Mouse (Mus musculus): ENCODE measurements around the gene Inhbe. TPM values are rescaled to one million over a fixed set of nuclear protein-coding genes. Genes with fewer than 3 reads are reported as not detected.

The Inhbe gene
- not detected in 2 replicates for polyA plus RNA-seq (2014; fragmentation: Nextera tagmentation; extraction: Ambion mirVana)

DNA sequence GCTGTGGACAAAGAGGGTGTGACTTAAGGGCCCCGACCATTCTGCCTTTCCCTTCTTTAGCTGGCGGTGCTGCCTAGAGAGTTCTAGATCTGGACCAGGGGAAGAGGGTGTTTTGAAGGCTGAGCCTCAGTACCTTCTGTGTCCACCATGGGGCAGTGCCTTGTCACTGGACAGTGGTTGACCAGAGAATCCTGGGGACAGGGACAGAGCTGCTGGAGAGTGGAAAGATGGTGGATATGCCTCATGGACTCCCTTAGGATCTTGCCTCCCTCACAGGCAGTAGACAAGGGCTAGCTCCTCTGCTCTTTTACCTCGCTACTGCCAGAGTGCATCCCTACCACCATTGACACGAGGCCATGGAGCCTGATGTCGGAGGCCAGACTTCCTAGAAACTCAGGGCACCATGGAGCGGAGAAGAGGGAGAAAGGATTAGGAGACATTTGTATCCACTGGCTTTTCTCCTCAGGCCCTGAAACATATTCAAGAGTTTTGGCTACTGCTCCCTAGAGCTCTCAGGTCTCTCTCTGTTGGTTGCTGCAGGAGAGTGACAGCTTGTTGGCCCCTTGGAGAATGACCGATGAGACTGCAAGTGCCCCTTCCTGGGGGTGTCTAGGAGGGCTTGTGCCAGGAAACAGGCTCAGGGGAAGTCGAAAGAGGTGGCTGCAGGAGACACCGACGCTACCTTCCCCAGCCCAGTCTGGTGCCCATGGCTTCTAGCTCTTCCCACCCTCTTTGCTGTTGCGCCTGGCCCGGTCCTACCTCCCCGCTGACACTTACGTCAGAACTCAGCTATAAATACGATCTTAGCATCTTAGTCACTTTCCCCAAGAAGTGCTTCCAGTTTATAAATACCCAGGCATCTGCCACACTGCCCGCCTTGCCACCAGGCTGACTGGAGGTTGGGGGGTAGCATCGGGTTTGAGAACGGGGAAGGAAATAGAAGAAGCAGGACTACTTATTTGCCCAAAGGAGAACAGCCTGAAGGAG, at the start of gene Inhbe:
Gene Inhbe (minus strand): TSS at position 503 of the 987 bp plus-strand sequence.
- DNase-seq (ENCODE audit: low spot score, missing footprints) (peak; percentile 80), ATAC-seq (ENCODE audit: low FRiP score) (no peak)
- Histone ChIP-seq H3K4me3 (ENCODE audit: low read depth, low read length) (no peak within 1 kb of the TSS), H3K4me2 (no peak within 1 kb of the TSS), H3K27ac (ENCODE audit: low read depth, low read length) (no peak within 1 kb of the TSS), H3K9ac (ENCODE audit: low read length) (no peak within 1 kb of the TSS), H3K4me1 (ENCODE audit: control insufficient read depth, insufficient read depth, low read length) (peaks cover 3% of the 10 kb centered on the region), H3K9me3 (ENCODE audit: control insufficient read depth, low read length) (no peaks in the 10 kb centered on the region), H3K27me3 (ENCODE audit: control insufficient read depth, insufficient read depth, low read length) (no peaks in the 10 kb centered on the region; the same call in 1 of the 2 replicates), H3K36me3 (ENCODE audit: control insufficient read depth, insufficient read depth, low read length) (no peaks in the 10 kb centered on the region)
- 90% methylated on average over 18 of the region's 18 CpGs for WGBS

DNA sequence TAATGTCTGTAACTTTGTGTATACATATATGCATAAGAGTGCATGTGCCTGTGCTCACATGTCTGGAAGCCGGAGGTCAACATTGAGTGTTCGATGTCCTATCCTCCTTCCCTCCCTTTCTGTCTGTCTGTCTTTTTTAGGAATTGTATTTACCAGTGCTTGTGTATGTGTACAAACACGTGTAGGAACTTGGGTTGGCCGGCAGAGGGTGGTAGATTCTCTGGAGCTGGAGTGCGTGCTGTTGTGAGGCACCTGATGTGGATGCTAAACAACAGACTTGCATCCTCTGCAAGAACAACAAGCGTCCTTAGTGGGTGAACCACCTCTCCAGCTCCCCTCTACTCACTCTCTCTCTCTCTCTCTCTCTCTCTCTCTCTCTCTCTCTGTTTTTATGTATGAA, 37.6 kb upstream of the Inhbe start:
- no peaks in the 10 kb centered on the region for H3K9me3 ChIP-seq (ENCODE audit: control insufficient read depth, low read length)
- H3K27ac ChIP-seq (ENCODE audit: low read depth, low read length): no peak overlapping the region
- H3K4me2 ChIP-seq: no peak overlapping the region
- WGBS: 79% methylated on average over 6 of the region's 6 CpGs
- DNase-seq (ENCODE audit: low spot score, missing footprints) (no peak), ATAC-seq (ENCODE audit: low FRiP score) (no peak)
- no peaks in the 10 kb centered on the region for H3K4me1 ChIP-seq (ENCODE audit: control insufficient read depth, insufficient read depth, low read length)
- H3K4me3 ChIP-seq (ENCODE audit: low read depth, low read length): no peak overlapping the region
- no peak overlapping the region for H3K9ac ChIP-seq (ENCODE audit: low read length)
- H3K36me3 ChIP-seq (ENCODE audit: control insufficient read depth, insufficient read depth, low read length): peaks cover 3% of the 10 kb centered on the region; the same call in 1 of the 2 replicates
- H3K27me3 ChIP-seq (ENCODE audit: control insufficient read depth, insufficient read depth, low read length): no peaks in the 10 kb centered on the region

- ATAC-seq (ENCODE audit: low FRiP score) (no peak), DNase-seq (ENCODE audit: low spot score, missing footprints) (no peak)
- peak overlapping the region; percentile 86 for H3K9ac ChIP-seq (ENCODE audit: low read length)
- H3K27me3 ChIP-seq (ENCODE audit: control insufficient read depth, insufficient read depth, low read length): no peaks in the 10 kb centered on the region
- no peaks in the 10 kb centered on the region for H3K9me3 ChIP-seq (ENCODE audit: control insufficient read depth, low read length)
- H3K4me3 ChIP-seq (ENCODE audit: low read depth, low read length): peak overlapping the region; percentile 61
- peak overlapping the region; percentile 56 for H3K4me2 ChIP-seq
- 54% methylated on average over 2 of the region's 2 CpGs for WGBS
- peaks cover 8% of the 10 kb centered on the region for H3K4me1 ChIP-seq (ENCODE audit: control insufficient read depth, insufficient read depth, low read length)
- H3K27ac ChIP-seq (ENCODE audit: low read depth, low read length): no peak overlapping the region
- no peaks in the 10 kb centered on the region for H3K36me3 ChIP-seq (ENCODE audit: control insufficient read depth, insufficient read depth, low read length)
Measured at GRCm38 (mm10) chr10:127381743-127382134, 27.5 kb upstream of the Inhbe start.

DNA sequence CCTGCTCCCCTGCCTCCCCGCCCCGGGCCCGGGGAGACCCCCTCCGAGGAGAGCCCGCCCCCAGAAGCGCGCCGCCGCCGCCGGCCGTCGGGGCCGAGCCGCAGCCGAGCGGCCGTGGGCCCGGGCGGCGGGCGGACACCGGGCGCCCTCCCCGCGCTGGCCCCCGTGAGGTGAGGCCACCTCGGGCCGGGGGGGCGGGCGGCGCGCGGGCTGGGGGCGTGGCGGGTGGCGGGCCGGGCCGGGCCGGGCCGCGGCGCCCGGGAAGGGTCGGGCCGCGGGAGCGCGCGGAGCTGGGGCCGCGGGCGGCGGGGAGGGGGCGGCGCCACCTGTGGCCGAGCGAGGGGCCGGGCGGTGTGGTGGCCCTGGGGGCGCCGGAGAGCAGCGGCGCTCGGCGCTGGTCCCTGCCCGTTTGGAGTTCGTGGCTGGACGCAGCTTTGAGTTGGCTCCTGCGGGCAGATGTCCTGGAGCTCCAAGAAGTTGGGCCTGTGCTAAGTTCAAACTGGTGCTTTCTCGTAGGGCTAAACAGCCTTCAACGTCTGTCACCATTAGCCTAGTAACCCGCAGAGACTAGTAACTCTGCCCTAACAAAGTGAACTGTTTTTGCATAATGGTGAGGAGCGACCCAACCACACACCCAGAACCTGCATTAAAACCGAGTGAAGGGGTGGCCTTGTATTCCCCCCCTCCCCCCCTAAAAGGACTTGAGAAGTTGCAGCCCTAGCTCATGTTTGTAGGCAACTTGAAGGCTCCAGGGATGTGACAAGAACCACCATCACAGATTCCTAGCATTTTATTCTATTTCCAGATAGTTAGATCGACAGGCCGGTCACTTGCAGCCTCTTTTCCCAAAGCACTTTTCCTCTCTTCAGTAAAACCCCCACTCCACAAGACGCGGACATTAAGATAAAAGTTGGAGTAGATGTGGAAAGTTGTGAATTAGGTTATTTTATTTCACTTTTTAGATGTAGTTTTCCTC, 26.8 kb upstream of the Inhbe start:
- Histone ChIP-seq H3K4me1 (ENCODE audit: control insufficient read depth, insufficient read depth, low read length) (peaks cover 8% of the 10 kb centered on the region), H3K36me3 (ENCODE audit: control insufficient read depth, insufficient read depth, low read length) (no peaks in the 10 kb centered on the region), H3K4me2 (peak overlapping the region; percentile 56), H3K4me3 (ENCODE audit: low read depth, low read length) (peak overlapping the region; percentile 61), H3K27ac (ENCODE audit: low read depth, low read length) (peak overlapping the region; percentile 79), H3K9me3 (ENCODE audit: control insufficient read depth, low read length) (no peaks in the 10 kb centered on the region), H3K9ac (ENCODE audit: low read length) (peak overlapping the region; percentile 86), H3K27me3 (ENCODE audit: control insufficient read depth, insufficient read depth, low read length) (no peaks in the 10 kb centered on the region)
- 2% methylated on average over 32 of the region's 79 CpGs for WGBS
- peak; percentile 86 for ATAC-seq (ENCODE audit: low FRiP score)
- DNase-seq (ENCODE audit: low spot score, missing footprints): peak; percentile 97

- Histone ChIP-seq H3K4me1 (ENCODE audit: control insufficient read depth, insufficient read depth, low read length) (peaks cover 8% of the 10 kb centered on the region), H3K36me3 (ENCODE audit: control insufficient read depth, insufficient read depth, low read length) (no peaks in the 10 kb centered on the region), H3K4me2 (peak within 1 kb of the TSS; percentile 56), H3K9ac (ENCODE audit: low read length) (peak within 1 kb of the TSS; percentile 86), H3K27ac (ENCODE audit: low read depth, low read length) (peak within 1 kb of the TSS; percentile 79), H3K27me3 (ENCODE audit: control insufficient read depth, insufficient read depth, low read length) (no peaks in the 10 kb centered on the region), H3K9me3 (ENCODE audit: control insufficient read depth, low read length) (no peaks in the 10 kb centered on the region), H3K4me3 (ENCODE audit: low read depth, low read length) (peak within 1 kb of the TSS; percentile 61)
- ATAC-seq (ENCODE audit: low FRiP score): peak; percentile 96
- peak; percentile 100 for DNase-seq (ENCODE audit: low spot score, missing footprints)
- WGBS: under 1% methylated on average over 51 of the region's 53 CpGs
Measured at GRCm38 (mm10) chr10:127380251-127380691, 26.1 kb upstream of the Inhbe start, which contains the start of gene R3hdm2. R3hdm2 (plus strand) TSS chr10:127380327.

DNA sequence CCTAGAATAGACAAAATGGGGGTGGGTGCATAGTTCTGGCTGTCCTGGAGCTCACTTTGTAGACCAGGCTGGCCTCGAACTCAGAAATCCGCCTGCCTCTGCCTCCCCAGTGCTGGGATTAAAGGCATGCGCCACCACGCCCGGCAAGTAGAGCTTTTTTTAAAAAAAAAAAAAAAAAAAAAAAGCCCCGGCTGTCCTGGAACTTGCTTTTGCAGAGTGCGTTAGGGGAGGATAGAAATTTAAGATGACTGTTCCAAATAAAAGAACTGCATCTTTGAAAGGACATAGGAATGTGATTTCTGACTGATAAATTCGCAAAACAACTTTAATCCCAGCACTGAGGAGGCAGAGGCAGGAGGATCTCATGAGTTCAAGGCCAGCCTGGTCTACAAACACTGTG, 25.4 kb upstream of the Inhbe start:
- H3K27me3 ChIP-seq (ENCODE audit: control insufficient read depth, insufficient read depth, low read length): no peaks in the 10 kb centered on the region
- H3K9ac ChIP-seq (ENCODE audit: low read length): peak overlapping the region; percentile 86; the same call in 1 of the 2 replicates
- peak overlapping the region; percentile 79; the same call in 1 of the 2 replicates for H3K27ac ChIP-seq (ENCODE audit: low read depth, low read length)

DNA sequence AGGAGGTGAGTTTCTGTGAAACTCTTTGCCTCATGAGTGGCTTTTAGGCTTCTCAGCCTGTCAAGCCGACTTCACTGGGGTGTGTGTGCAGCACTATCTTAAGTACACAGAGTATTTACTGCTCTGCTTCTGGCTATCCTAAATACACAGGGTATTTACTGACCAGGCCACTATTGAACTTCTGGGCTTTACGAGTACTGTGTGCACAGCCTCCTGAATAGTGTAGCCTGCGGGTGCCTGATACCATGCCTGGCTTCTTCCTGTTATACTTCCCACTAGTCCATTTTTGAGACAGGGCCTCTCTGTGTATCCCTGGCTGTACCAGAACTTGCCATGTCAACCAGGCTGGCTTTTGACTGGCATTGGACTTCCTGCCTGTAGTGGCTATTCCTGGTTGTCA, 23.5 kb upstream of the Inhbe start:
- Histone ChIP-seq H3K36me3 (ENCODE audit: control insufficient read depth, insufficient read depth, low read length) (no peaks in the 10 kb centered on the region), H3K9ac (ENCODE audit: low read length) (no peak overlapping the region), H3K27me3 (ENCODE audit: control insufficient read depth, insufficient read depth, low read length) (no peaks in the 10 kb centered on the region), H3K4me3 (ENCODE audit: low read depth, low read length) (no peak overlapping the region), H3K4me1 (ENCODE audit: control insufficient read depth, insufficient read depth, low read length) (peaks cover 8% of the 10 kb centered on the region), H3K27ac (ENCODE audit: low read depth, low read length) (no peak overlapping the region), H3K4me2 (no peak overlapping the region), H3K9me3 (ENCODE audit: control insufficient read depth, low read length) (no peaks in the 10 kb centered on the region)
- 71% methylated on average over 3 of the region's 3 CpGs for WGBS
- DNase-seq (ENCODE audit: low spot score, missing footprints): peak; percentile 45
- ATAC-seq (ENCODE audit: low FRiP score): no peak

More for the DNA sequence above, 25.4 kb upstream of the Inhbe start:
- Histone ChIP-seq H3K4me2 (peak overlapping the region; percentile 56), H3K9me3 (ENCODE audit: control insufficient read depth, low read length) (no peaks in the 10 kb centered on the region), H3K4me3 (ENCODE audit: low read depth, low read length) (peak overlapping the region; percentile 61), H3K4me1 (ENCODE audit: control insufficient read depth, insufficient read depth, low read length) (peaks cover 8% of the 10 kb centered on the region), H3K36me3 (ENCODE audit: control insufficient read depth, insufficient read depth, low read length) (no peaks in the 10 kb centered on the region)
- ATAC-seq (ENCODE audit: low FRiP score) (no peak), DNase-seq (ENCODE audit: low spot score, missing footprints) (peak; percentile 28)
- WGBS: 87% methylated on average over 8 of the region's 8 CpGs

DNA sequence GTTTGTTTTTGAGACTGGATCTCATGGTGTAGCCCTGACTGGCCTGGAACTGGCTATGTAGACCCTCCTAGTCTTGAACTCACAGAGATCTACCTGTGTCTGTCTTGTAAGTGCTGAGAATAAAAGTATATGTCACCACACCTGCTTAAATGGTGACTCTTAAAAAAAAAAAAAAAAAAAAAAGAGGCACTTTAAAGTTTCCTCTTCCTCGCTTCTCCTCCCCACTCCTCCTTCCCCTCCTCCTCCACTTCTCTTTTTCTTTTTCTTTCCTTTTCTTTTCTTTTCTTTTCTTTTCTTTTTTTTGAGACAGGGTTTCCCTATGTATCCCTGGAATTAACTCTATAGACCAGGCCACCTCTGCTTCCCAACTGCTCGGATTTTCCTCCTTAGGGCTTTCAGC, 16.8 kb upstream of the Inhbe start:
- H3K4me1 ChIP-seq (ENCODE audit: control insufficient read depth, insufficient read depth, low read length): no peaks in the 10 kb centered on the region
- ATAC-seq (ENCODE audit: low FRiP score): no peak
- no peaks in the 10 kb centered on the region for H3K9me3 ChIP-seq (ENCODE audit: control insufficient read depth, low read length)
- no peak overlapping the region for H3K4me3 ChIP-seq (ENCODE audit: low read depth, low read length)
- WGBS: 63% methylated on average over 2 of the region's 2 CpGs
- no peak for DNase-seq (ENCODE audit: low spot score, missing footprints)
- no peak overlapping the region for H3K9ac ChIP-seq (ENCODE audit: low read length)
- H3K36me3 ChIP-seq (ENCODE audit: control insufficient read depth, insufficient read depth, low read length): no peaks in the 10 kb centered on the region
- H3K27ac ChIP-seq (ENCODE audit: low read depth, low read length): no peak overlapping the region
- H3K4me2 ChIP-seq: no peak overlapping the region
- no peaks in the 10 kb centered on the region for H3K27me3 ChIP-seq (ENCODE audit: control insufficient read depth, insufficient read depth, low read length)

Data from midbrain, embryonic 11.5 days (tissue).